Mouse (Mus musculus) liver, embryonic 16.5 days (tissue): ENCODE data around the gene Cnn3. TPM values are rescaled to one million over a fixed set of nuclear protein-coding genes. Genes with fewer than 3 reads are reported as not detected.

Source experiments
- ATAC-seq: fragments of 200-750 bp; cut with Nextera tagmentation; 2 replicates; pipeline ENCODE4 v1.8.0; 2017; ENCODE audit warnings: low read depth, mild to moderate bottlenecking, moderate number of reproducible peaks, moderate library complexity
- H3K27ac ChIP-seq: fragments of 300-500 bp; sonication (generic); 2 replicates; pipeline ENCODE4 v1.5.1; 2014; ENCODE audit warnings: mild to moderate bottlenecking, low read length
- H3K27me3 ChIP-seq: fragments of 300-500 bp; sonication (generic); 2 replicates; pipeline ENCODE4 v1.6.1; 2014; ENCODE audit warnings: low read depth, low read length, mixed read lengths; ENCODE audit not compliant: control insufficient read depth, insufficient read depth
- H3K36me3 ChIP-seq: fragments of 300-500 bp; sonication (generic); 2 replicates; pipeline ENCODE4 v1.6.1; 2014; ENCODE audit warnings: mild to moderate bottlenecking; ENCODE audit not compliant: control insufficient read depth, insufficient read depth
- H3K4me1 ChIP-seq: fragments of 300-500 bp; sonication (generic); 2 replicates; pipeline ENCODE4 v1.6.1; 2014; ENCODE audit warnings: low read depth, low read length, mixed read lengths; ENCODE audit not compliant: control insufficient read depth
- H3K4me2 ChIP-seq: fragments of 300-500 bp; sonication (generic); 2 replicates; pipeline ENCODE4 v1.6.1; 2014; ENCODE audit warnings: low read depth, low read length, mixed read lengths
- H3K4me3 ChIP-seq: fragments of 300-500 bp; sonication (generic); 2 replicates; pipeline ENCODE4 v1.5.1; 2014; ENCODE audit warnings: low read depth, mild to moderate bottlenecking, low read length
- H3K9ac ChIP-seq: fragments of 300-500 bp; sonication (generic); 2 replicates; pipeline ENCODE4 v1.6.1; 2014; ENCODE audit warnings: low read depth, low read length
- H3K9me3 ChIP-seq: fragments of 300-500 bp; sonication (generic); replicated peaks from 2 replicates; pipeline ENCODE4 v1.6.1; 2016; ENCODE audit warnings: low read length; ENCODE audit not compliant: control insufficient read depth
- WGBS: fragments of 180-500 bp; shearing (Covaris S2); extraction: QIAGEN DNeasy Blood & Tissue Kit; methylation state at CpG from one replicate; pipeline ENCODE4 v1.1.7; 2014; ENCODE audit not compliant: insufficient replicate concordance; 5-methylcytosine and 5-hydroxymethylcytosine counted together
- polyA plus RNA-seq: library from polyadenylated mRNA; unstranded; fragments of >200 nt; fragmentation: Nextera tagmentation; extraction: Ambion mirVana; gene quantifications from 2 replicates; pipeline ENCODE4 v1.2.1, GENCODE M21; 2015

Cnn3 gene
- polyA plus RNA-seq, 1 experiment from 2014 or later, result 100.0 TPM

GRCm38 (mm10) chr3:121507678-121508077, 81.4 kb downstream of the Cnn3 start:
- H3K9ac ChIP-seq, result no peak overlapping the region
- H3K9me3 ChIP-seq, result no peaks in the 10 kb centered on the region
- H3K4me1 ChIP-seq, result no peaks in the 10 kb centered on the region; the same call in 1 of the 2 replicates
- no peak for ATAC-seq
- no peak overlapping the region for H3K4me2 ChIP-seq
- H3K27me3 ChIP-seq, result no peaks in the 10 kb centered on the region
- 77% methylated on average over 14 of the region's 14 CpGs for WGBS
- no peaks in the 10 kb centered on the region for H3K36me3 ChIP-seq
- H3K27ac ChIP-seq, result no peak overlapping the region
- no peak overlapping the region for H3K4me3 ChIP-seq

Other genes starting within 250 kb of the Cnn3 start
- 12.8 and 15.2 TPM in 2 replicates for gene Tmem56, start 143.4 kb upstream of the Cnn3 start, polyA plus RNA-seq
- 15.0 and 16.6 TPM in 2 replicates for gene Alg14, start 134.7 kb upstream of the Cnn3 start, polyA plus RNA-seq
- 19.0 and 22.8 TPM in 2 replicates for gene Slc44a3, start 105.9 kb downstream of the Cnn3 start, polyA plus RNA-seq
- gene 4930432M17Rik, start 244.3 kb downstream of the Cnn3 start, polyA plus RNA-seq, result not detected in 2 replicates